8 mouse cellular contexts compared by ENCODE assay signal in genomic region chr8:84357631-84358371, GRCm38 (mm10). TPM values are rescaled to one million over a fixed set of nuclear protein-coding genes. Genes with fewer than 3 reads are reported as not detected.
DNase-seq lines count a peak whose midpoint lies in the region; ATAC-seq and TF ChIP-seq lines count a peak whose summit lies in the region.

No protein-coding gene starts in this region.

- no peak overlapping the region for H3K9ac ChIP-seq in embryonic facial prominence, embryonic 12.5 days
- H3K9ac ChIP-seq in limb, embryonic 11.5 days (ENCODE audit: low read length) = peak overlapping the region; percentile 52; the same call in 1 of the 2 replicates
- H3K9ac ChIP-seq in midbrain, embryonic 15.5 days = no peak overlapping the region

- H3K4me3 ChIP-seq in embryonic facial prominence, embryonic 12.5 days = no peak overlapping the region
- H3K4me3 ChIP-seq in kidney, adult 2 months (ENCODE audit: insufficient read depth, low read depth, low read length) = no peak overlapping the region
- H3K4me3 ChIP-seq in limb, embryonic 11.5 days (ENCODE audit: low read depth, low read length) = no peak overlapping the region
- no peak overlapping the region for H3K4me3 ChIP-seq in midbrain, embryonic 15.5 days

- 27% methylated on average over 20 of the region's 20 CpGs for WGBS in embryonic facial prominence, embryonic 12.5 days
- WGBS in kidney, adult 2 months = 23% methylated on average over 20 of the region's 20 CpGs
- WGBS in limb, embryonic 11.5 days = 26% methylated on average over 20 of the region's 20 CpGs
- WGBS in midbrain, embryonic 15.5 days = 23% methylated on average over 20 of the region's 20 CpGs

- no peaks in the 10 kb centered on the region for H3K4me1 ChIP-seq in embryonic facial prominence, embryonic 12.5 days
- H3K4me1 ChIP-seq in kidney, adult 2 months (ENCODE audit: control insufficient read depth, insufficient read depth, low read length) = no peaks in the 10 kb centered on the region
- no peaks in the 10 kb centered on the region for H3K4me1 ChIP-seq in limb, embryonic 11.5 days (ENCODE audit: control insufficient read depth, insufficient read depth, low read length)
- H3K4me1 ChIP-seq in midbrain, embryonic 15.5 days = no peaks in the 10 kb centered on the region

- DNase-seq in 416B (ENCODE audit: low read depth) = peak; percentile 85
- DNase-seq in adrenal gland, postnatal 36 days = peak; percentile 75 to 86
- peak; percentile 82 for DNase-seq in heart, adult 8-10 months (ENCODE audit: low spot score)
- DNase-seq in kidney, adult 2 months = peak; percentile 77
- DNase-seq in limb, embryonic 11.5 days (ENCODE audit: low spot score) = peak; percentile 85
- peak; percentile 37 to 68 for DNase-seq in spleen, adult 18-20 months

- H3K27ac ChIP-seq in embryonic facial prominence, embryonic 12.5 days = no peak overlapping the region
- no peak overlapping the region for H3K27ac ChIP-seq in kidney, adult 2 months (ENCODE audit: insufficient read depth, low read depth, low read length)
- H3K27ac ChIP-seq in limb, embryonic 11.5 days (replicated peaks; ENCODE audit: low read depth, low read length) = no peak overlapping the region
- no peak overlapping the region for H3K27ac ChIP-seq in midbrain, embryonic 15.5 days

- H3K9me3 ChIP-seq in embryonic facial prominence, embryonic 12.5 days = no peaks in the 10 kb centered on the region
- no peaks in the 10 kb centered on the region for H3K9me3 ChIP-seq in limb, embryonic 11.5 days (ENCODE audit: control insufficient read depth, low read length)
- no peaks in the 10 kb centered on the region for H3K9me3 ChIP-seq in midbrain, embryonic 15.5 days

- H3K4me2 ChIP-seq in embryonic facial prominence, embryonic 12.5 days (replicated peaks) = no peak overlapping the region
- no peak overlapping the region for H3K4me2 ChIP-seq in limb, embryonic 11.5 days (ENCODE audit: low read depth, severe bottlenecking)
- peak overlapping the region; percentile 38 for H3K4me2 ChIP-seq in midbrain, embryonic 15.5 days

- peak; percentile 67 for ATAC-seq in embryonic facial prominence, embryonic 12.5 days (ENCODE audit: insufficient number of reproducible peaks, insufficient read depth, low FRiP score, low TSS enrichment)
- ATAC-seq in limb, embryonic 11.5 days (ENCODE audit: insufficient number of reproducible peaks, low FRiP score, low TSS enrichment, low read depth) = peak; percentile 56; the same call in 1 of the 2 replicates
- ATAC-seq in midbrain, embryonic 15.5 days (replicated peaks) = peak; percentile 87

- no peaks in the 10 kb centered on the region for H3K36me3 ChIP-seq in embryonic facial prominence, embryonic 12.5 days
- no peaks in the 10 kb centered on the region for H3K36me3 ChIP-seq in kidney, adult 2 months (ENCODE audit: control insufficient read depth, insufficient read depth, low read length)
- no peaks in the 10 kb centered on the region for H3K36me3 ChIP-seq in limb, embryonic 11.5 days (ENCODE audit: control insufficient read depth, insufficient read depth, low read length)
- H3K36me3 ChIP-seq in midbrain, embryonic 15.5 days (replicated peaks) = no peaks in the 10 kb centered on the region

- TF ChIP-seq CTCF in kidney, adult 2 months (conservative IDR thresholded peaks at IDR 0.05; ENCODE audit: insufficient read depth, insufficient read length, low read depth, low read length) = peak; percentile 99; the same call in 1 of the 2 replicates

- TF ChIP-seq POLR2A in kidney, adult 2 months (IDR thresholded peaks at IDR 0.05; ENCODE audit: low read depth, low read length) = no peak

- H3K27me3 ChIP-seq in embryonic facial prominence, embryonic 12.5 days = peaks cover 17% of the 10 kb centered on the region
- no peaks in the 10 kb centered on the region for H3K27me3 ChIP-seq in kidney, adult 2 months (replicated peaks; ENCODE audit: control insufficient read depth, insufficient read depth, low read length)
- H3K27me3 ChIP-seq in limb, embryonic 11.5 days (ENCODE audit: control insufficient read depth, insufficient read depth, low read length) = 0 out of 2 replicates have a peak, but pooled peaks cover 3% of the 10 kb centered on the region
- peaks cover 4% of the 10 kb centered on the region; the same call in 1 of the 2 replicates for H3K27me3 ChIP-seq in midbrain, embryonic 15.5 days (replicated peaks)

RNA-seq across cellular contexts. Expression of gene Cacna1a, which starts 30.4 kb away (rescaled TPM):
- total RNA-seq in adrenal gland, postnatal 36 days (2021) = 1 to 10 TPM; 4.3 to 7.3 TPM
- 9.4 and 11.0 TPM in 2 replicates for polyA plus RNA-seq in embryonic facial prominence, embryonic 12.5 days (2016; fragmentation: Nextera tagmentation; extraction: Ambion mirVana)
- 1 to 10 TPM; 1.3 to 3.6 (median 2.8) TPM for total RNA-seq in heart, adult 8-10 months (2022)
- polyA plus RNA-seq in kidney, adult 2 months (2012; rRNA removed) = 6.8 and 12.2 TPM in 2 replicates
- 5.3 and 9.1 TPM in 2 replicates for polyA plus RNA-seq in limb, embryonic 11.5 days (2014; fragmentation: Nextera tagmentation; extraction: Ambion mirVana)
- polyA plus RNA-seq in midbrain, embryonic 15.5 days (2015; fragmentation: Nextera tagmentation; extraction: Ambion mirVana) = 20.5 and 24.8 TPM in 2 replicates
